Mouse (Mus musculus): ENCODE results near the gene Dock8.

- TF ChIP-seq CTCF (conservative IDR thresholded peaks at IDR 0.05; ENCODE audit: insufficient read depth, insufficient read length, low read depth, low read length) (no peak), POLR2A (IDR thresholded peaks at IDR 0.05; ENCODE audit: low read depth, low read length) (no peak)
Observed at GRCm38 (mm10) chr19:25238121-25238520, 238.8 kb downstream of the Dock8 start.
